Mouse (Mus musculus) sigmoid colon, adult 10 weeks (tissue): ENCODE data around the gene Tmem47. TPM values are rescaled to one million over a fixed set of nuclear protein-coding genes. Genes with fewer than 3 reads are reported as not detected.

Experiments
- polyA plus RNA-seq: library from polyadenylated mRNA; stranded (reverse); fragments of 350-450 nt; fragmentation: Illumina TruSeq; extraction: RNeasy Lipid Tissue Mini Kit (QIAGEN cat#74804); gene quantifications from one replicate; pipeline ENCODE4 v1.2.3, GENCODE M21; 2014; ENCODE audit warnings: low read depth, low replicate concordance

Tmem47 gene
- 53.5 TPM for polyA plus RNA-seq

DNA sequence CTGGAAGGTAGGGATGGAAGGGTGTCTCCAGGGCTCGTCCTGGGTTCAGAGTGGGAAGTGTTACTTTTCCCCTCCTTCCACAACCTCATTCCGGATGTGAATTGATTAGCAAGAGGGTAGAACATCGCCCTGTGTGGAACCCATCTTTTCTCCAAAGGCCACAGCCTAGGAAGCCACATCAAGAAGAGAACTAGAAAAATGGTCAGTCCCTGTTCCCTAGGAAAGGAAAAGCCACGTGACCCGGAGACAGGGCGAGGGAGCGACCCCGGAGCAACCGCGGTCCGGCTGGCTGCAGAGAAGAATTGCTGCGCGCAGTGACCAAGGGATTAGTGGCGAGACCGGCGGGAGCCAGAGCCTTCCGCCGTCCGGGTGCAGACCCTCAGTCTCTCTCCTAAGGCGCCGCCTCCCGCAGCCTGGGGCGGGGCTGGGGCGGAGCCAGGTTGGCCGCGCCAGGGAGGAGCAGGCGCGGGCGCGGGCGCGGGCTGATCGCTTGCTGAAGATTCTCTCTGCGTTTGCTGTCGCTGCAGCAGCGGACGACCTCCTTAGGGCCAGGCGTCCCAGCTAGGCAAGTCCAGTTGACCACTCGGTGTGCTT is at the start of gene Tmem47:
Tmem47 (plus strand) TSS at position 489 of the 594 bp plus-strand sequence.

